Mouse (Mus musculus): ENCODE measurements at regions not wholly inside any gene's neighbourhood (a gene's known extent, or its start where the extent isn't known, plus 50 kb on each side); places are given as distances from the start of the nearest gene placed in this dataset.
"Not testable (repeated sequence)": the region's sequence is repeated elsewhere in the genome, so short reads cannot be mapped to it uniquely, and the experiment has no call there.

DNA sequence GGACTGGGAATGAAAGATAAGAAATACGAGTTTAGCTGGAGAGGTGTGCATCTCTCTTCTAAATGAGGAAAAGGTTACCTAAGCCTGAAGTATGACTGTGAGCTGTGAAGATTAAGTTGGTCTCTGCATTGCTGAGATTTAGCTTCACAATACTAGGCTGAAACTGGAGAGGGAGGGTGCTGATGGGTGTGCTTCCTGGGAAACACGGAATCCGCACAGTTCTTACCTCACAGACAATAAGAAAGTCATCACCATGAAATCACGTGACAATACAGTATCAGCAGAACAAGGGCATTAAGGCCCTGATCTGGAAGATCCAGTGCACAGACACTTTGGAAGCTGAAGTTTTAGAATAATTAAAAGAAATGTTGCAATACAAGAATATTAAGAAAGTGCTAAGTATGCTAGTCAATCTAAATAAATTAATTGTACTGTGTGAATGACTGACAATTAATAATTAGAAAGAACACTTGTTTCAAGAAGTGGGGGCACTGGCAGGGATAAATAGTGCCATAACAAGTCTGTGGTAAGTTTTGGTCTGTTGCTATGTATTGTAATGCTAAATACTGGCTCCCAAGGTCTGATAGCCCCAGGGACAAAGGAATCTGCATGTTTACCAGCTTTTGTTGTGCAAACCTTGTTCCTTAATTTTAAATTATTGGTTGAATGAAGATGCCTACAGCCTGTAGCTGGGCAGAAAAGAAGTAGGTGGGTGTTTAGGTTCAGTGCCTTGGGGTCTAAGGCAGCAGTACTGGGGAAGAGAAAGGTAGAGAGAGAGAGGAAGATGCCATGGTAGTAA lies 66.0 kb upstream of the Thsd7a start:
- H3K4me1 ChIP-seq (ENCODE audit: control insufficient read depth, insufficient read depth, low read length): no peaks in the 10 kb centered on the region
- no peaks in the 10 kb centered on the region for H3K79me2 ChIP-seq (ENCODE audit: control insufficient read depth, insufficient read depth, low read length)
- no peak for DNase-seq (ENCODE audit: extremely low read depth, low read depth, low spot score)
- TF ChIP-seq POLR2A (IDR thresholded peaks at IDR 0.05; ENCODE audit: extremely low read depth, insufficient read depth, low read length) (no peak), CTCF (IDR thresholded peaks at IDR 0.05; ENCODE audit: low read depth, low read length) (no peak)
- 76% methylated on average over 4 of the region's 4 CpGs for WGBS
- H3K4me3 ChIP-seq (ENCODE audit: insufficient read depth, low read depth, low read length): no peak overlapping the region
- H3K27ac ChIP-seq (replicated peaks; ENCODE audit: insufficient read depth, low read depth, low read length): no peak overlapping the region
- H3K27me3 ChIP-seq (ENCODE audit: control insufficient read depth, insufficient read depth, low read length): no peaks in the 10 kb centered on the region
- H3K9ac ChIP-seq (ENCODE audit: low read depth, low read length): no peak overlapping the region
- no peaks in the 10 kb centered on the region for H3K36me3 ChIP-seq (ENCODE audit: control insufficient read depth, insufficient read depth, low read length)

DNA sequence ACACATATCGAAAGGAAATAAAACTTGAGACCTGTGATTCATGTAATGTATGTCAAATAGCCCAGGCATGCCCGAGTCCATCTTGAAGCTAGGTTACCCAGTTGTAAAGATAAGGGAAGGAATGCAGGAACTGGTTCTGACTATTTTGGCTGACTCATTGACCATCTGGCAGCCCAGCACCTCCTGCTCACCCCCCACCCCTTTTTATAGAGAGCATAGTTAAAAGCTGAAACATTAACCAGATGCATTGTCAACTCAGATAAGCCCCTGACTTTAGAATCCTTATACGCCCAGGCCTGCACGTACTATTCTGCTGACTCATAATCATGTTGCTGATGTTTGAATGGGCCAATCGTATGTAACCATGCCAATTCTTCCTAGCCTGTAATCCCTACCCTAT lies 64.6 kb upstream of the Thsd7a start:
- not testable (repeated sequence) for H3K27ac ChIP-seq (replicated peaks; ENCODE audit: insufficient read depth, low read depth, low read length); H3K4me1 ChIP-seq (ENCODE audit: control insufficient read depth, insufficient read depth, low read length); H3K4me3 ChIP-seq (ENCODE audit: insufficient read depth, low read depth, low read length); H3K36me3 ChIP-seq (ENCODE audit: control insufficient read depth, insufficient read depth, low read length); DNase-seq (ENCODE audit: extremely low read depth, low read depth, low spot score); H3K27me3 ChIP-seq (ENCODE audit: control insufficient read depth, insufficient read depth, low read length); H3K9ac ChIP-seq (ENCODE audit: low read depth, low read length); H3K79me2 ChIP-seq (ENCODE audit: control insufficient read depth, insufficient read depth, low read length)
- 65% methylated on average over 5 of the region's 5 CpGs for WGBS

- Histone ChIP-seq H3K36me3 (ENCODE audit: control insufficient read depth, insufficient read depth, low read length) (no peaks in the 10 kb centered on the region), H3K27ac (replicated peaks; ENCODE audit: insufficient read depth, low read depth, low read length) (no peak overlapping the region), H3K9ac (ENCODE audit: low read depth, low read length) (no peak overlapping the region), H3K27me3 (ENCODE audit: control insufficient read depth, insufficient read depth, low read length) (no peaks in the 10 kb centered on the region), H3K79me2 (ENCODE audit: control insufficient read depth, insufficient read depth, low read length) (no peaks in the 10 kb centered on the region), H3K4me1 (ENCODE audit: control insufficient read depth, insufficient read depth, low read length) (no peaks in the 10 kb centered on the region), H3K4me3 (ENCODE audit: insufficient read depth, low read depth, low read length) (no peak overlapping the region)
- DNase-seq (ENCODE audit: extremely low read depth, low read depth, low spot score): no peak
- no peak for TF ChIP-seq POLR2A (IDR thresholded peaks at IDR 0.05; ENCODE audit: extremely low read depth, insufficient read depth, low read length)
- 88% methylated on average over 1 of the region's 1 CpGs for WGBS
Measured at GRCm38 (mm10) chr6:12812467-12812866, 63.3 kb upstream of the Thsd7a start.

DNA sequence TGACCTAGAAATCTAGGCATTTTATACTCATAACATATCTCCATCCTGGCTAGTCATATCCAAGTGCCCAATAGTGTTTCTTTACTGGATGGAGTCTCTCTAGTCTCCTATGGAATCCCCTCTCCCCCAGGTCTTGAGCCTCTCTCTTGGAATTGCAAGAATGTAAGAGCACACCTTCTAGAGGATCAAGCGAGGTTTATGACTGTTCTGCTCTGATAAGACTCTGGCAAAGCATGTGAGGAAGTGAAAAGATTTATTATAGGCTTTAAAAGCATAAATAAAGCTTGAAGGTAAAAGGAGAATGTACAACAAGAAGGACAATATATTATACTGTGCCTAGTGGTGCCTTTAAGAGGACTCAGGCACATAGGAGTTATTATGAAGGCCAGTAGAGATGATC lies 62.8 kb upstream of the Thsd7a start:
- TF ChIP-seq CTCF (IDR thresholded peaks at IDR 0.05; ENCODE audit: low read depth, low read length): no peak
- no peak for TF ChIP-seq POLR2A (IDR thresholded peaks at IDR 0.05; ENCODE audit: extremely low read depth, insufficient read depth, low read length)
- Histone ChIP-seq H3K9ac (ENCODE audit: low read depth, low read length) (no peak overlapping the region), H3K36me3 (ENCODE audit: control insufficient read depth, insufficient read depth, low read length) (no peaks in the 10 kb centered on the region), H3K27me3 (ENCODE audit: control insufficient read depth, insufficient read depth, low read length) (no peaks in the 10 kb centered on the region), H3K4me3 (ENCODE audit: insufficient read depth, low read depth, low read length) (no peak overlapping the region), H3K79me2 (ENCODE audit: control insufficient read depth, insufficient read depth, low read length) (no peaks in the 10 kb centered on the region), H3K27ac (replicated peaks; ENCODE audit: insufficient read depth, low read depth, low read length) (no peak overlapping the region), H3K4me1 (ENCODE audit: control insufficient read depth, insufficient read depth, low read length) (no peaks in the 10 kb centered on the region)
- WGBS: 66% methylated on average over 1 of the region's 1 CpGs
- DNase-seq (ENCODE audit: extremely low read depth, low read depth, low spot score): no peak

- Histone ChIP-seq H3K4me1 (ENCODE audit: control insufficient read depth, insufficient read depth, low read length) (no peaks in the 10 kb centered on the region), H3K79me2 (ENCODE audit: control insufficient read depth, insufficient read depth, low read length) (no peaks in the 10 kb centered on the region)
- 77% methylated on average over 5 of the region's 5 CpGs for WGBS
Measured at GRCm38 (mm10) chr6:12809601-12810000, 60.4 kb upstream of the Thsd7a start.

More at GRCm38 (mm10) chr6:12809601-12810000, 60.4 kb upstream of the Thsd7a start:
- Histone ChIP-seq H3K36me3 (ENCODE audit: control insufficient read depth, insufficient read depth, low read length) (no peaks in the 10 kb centered on the region), H3K27me3 (ENCODE audit: control insufficient read depth, insufficient read depth, low read length) (no peaks in the 10 kb centered on the region), H3K27ac (replicated peaks; ENCODE audit: insufficient read depth, low read depth, low read length) (no peak overlapping the region), H3K9ac (ENCODE audit: low read depth, low read length) (no peak overlapping the region), H3K4me3 (ENCODE audit: insufficient read depth, low read depth, low read length) (no peak overlapping the region)
- TF ChIP-seq CTCF (IDR thresholded peaks at IDR 0.05; ENCODE audit: low read depth, low read length) (no peak), POLR2A (IDR thresholded peaks at IDR 0.05; ENCODE audit: extremely low read depth, insufficient read depth, low read length) (no peak)
- DNase-seq (ENCODE audit: extremely low read depth, low read depth, low spot score): no peak
